Mouse (Mus musculus): Measurements from ENCODE around the gene Tjp3.

- TF ChIP-seq GATA1 (IDR thresholded peaks at IDR 0.05; ENCODE audit: borderline replicate concordance, low read length) (no peak), FLI1 (IDR thresholded peaks at IDR 0.05; ENCODE audit: low read length) (no peak)
Observed at GRCm38 (mm10) chr10:81277676-81278075, 13.7 kb downstream of the Tjp3 start.

All from megakaryocyte, embryonic 14.5 days (primary cell).